Mouse (Mus musculus): ENCODE results near the gene Pmm2.

Pmm2 gene

GRCm38 (mm10) chr16:8637217-8638051, at the start of gene Pmm2, which contains the start of gene Tmem186:
Pmm2 (plus strand) TSS chr16:8637674.
Tmem186 (minus strand) TSS chr16:8637712.
- in situ Hi-C loops (cut with MboI, MseI), result no loop called here

GRCm38 (mm10) chr16:8595411-8595810, 42.1 kb upstream of the Pmm2 start:
- in situ Hi-C loops (cut with MboI, MseI), result no loop called here

- in situ Hi-C loops (cut with MboI, MseI), result no loop called here
Measured at GRCm38 (mm10) chr16:8596336-8596735, 41.1 kb upstream of the Pmm2 start.

DNA sequence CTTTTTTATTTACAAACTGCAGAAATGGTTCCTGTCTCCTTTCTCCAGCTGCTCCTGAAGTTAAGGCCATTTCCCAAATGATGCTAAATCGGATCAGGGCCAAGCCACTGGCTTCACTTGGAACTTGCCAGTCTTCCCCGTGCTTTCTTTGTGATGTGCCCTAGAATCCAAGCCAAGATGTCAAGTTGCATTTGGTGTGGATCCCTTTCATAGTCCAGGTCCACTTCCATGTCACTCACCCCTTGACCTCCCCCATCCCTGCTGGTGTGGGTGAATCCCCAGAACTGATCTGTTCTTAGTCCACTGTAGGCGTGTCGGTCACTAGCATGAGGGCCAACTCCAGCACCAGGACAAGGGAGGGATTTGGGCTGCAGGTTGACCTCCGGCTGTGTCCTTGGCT, 40.0 kb upstream of the Pmm2 start:
- in situ Hi-C loops (cut with MboI, MseI), result no loop called here

GRCm38 (mm10) chr16:8603789-8604188, 33.7 kb upstream of the Pmm2 start:
- in situ Hi-C loops (cut with MboI, MseI), result no loop called here

DNA sequence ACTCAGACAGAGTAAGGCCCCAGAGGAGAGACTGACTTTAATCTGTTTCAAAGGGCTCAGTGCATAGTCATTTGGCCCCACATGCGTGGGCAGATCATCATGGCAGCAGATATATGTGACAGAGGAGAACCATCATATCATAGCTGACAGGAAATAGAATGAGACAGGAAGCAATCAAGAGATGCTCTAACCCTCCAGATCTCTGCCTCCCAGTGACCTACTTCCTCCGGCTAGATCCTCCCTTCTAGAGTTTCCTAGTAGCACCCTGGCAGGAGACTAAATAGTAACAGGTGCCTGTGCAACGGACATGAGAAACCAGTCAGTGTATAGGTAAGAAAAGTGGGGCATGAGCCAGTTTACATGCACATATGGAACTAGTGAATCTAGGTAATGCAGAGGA, 27.1 kb upstream of the Pmm2 start:
- in situ Hi-C loops (cut with MboI, MseI), result no loop called here

- in situ Hi-C loops (cut with MboI, MseI), result no loop called here
Measured at GRCm38 (mm10) chr16:8612214-8613005, 25.1 kb upstream of the Pmm2 start.

GRCm38 (mm10) chr16:8613039-8613438, 24.4 kb upstream of the Pmm2 start:
- in situ Hi-C loops (cut with MboI, MseI), result no loop called here

DNA sequence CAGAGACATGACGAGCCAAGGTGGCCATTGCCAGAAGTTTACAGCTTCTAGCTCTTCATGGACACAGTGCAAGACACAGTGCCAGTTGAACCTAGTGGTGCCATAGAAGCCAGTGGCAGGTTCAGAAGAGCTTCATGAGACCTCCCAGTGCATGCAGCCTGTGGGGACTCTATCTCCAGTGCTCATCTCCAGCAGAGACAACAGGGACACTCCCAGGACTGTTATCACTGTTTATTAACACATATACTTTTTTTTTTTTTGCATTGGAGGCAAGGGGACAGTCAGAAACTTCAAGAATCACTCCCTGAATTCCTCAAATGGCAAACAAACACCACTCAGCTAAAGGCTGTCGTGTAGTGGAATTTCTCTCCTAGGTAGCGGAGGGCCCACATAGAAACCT, 24.0 kb upstream of the Pmm2 start:
- in situ Hi-C loops (cut with MboI, MseI), result no loop called here

GRCm38 (mm10) chr16:8619659-8620314, 17.7 kb upstream of the Pmm2 start:
- in situ Hi-C loops (cut with MboI, MseI), result no loop called here

DNA sequence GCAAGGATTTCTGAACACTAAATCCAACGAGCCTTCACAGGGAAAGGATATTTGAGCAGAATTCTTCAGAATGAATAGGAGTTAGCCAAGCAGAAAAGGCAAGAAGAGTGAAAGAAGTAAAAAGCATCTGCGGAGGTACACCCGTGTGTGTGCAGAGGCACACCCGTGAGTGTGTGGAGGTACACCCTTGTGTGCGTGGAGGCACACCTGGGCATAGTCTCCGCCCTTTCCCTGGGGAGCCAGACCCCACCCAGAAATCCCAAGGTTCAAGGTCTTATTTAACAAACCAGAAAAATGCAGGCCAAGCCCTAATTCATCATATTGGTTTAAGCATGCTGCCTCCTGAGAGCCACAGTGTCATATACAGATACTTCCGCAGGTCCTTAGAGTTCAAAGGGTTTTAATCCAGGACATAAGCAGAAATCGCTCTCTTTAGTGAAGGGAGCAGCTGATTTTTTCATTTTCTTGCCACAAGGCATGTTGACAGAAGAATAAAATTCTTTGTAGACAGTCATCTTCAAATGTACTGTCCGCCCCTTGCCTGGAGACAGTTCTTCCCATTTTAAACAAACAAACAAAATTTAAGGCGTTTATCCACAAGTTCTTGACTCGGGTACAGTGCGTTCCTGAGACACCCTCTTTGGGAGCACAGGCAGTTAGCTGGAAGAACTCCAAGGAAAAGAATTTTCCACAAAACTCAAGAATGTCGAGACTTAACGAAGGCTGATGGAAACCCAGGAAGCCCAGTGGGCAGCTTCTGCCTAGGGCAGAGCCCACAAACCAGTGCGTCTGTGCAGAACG, 17.0 kb upstream of the Pmm2 start:
- in situ Hi-C loops (cut with MboI, MseI), result no loop called here

DNA sequence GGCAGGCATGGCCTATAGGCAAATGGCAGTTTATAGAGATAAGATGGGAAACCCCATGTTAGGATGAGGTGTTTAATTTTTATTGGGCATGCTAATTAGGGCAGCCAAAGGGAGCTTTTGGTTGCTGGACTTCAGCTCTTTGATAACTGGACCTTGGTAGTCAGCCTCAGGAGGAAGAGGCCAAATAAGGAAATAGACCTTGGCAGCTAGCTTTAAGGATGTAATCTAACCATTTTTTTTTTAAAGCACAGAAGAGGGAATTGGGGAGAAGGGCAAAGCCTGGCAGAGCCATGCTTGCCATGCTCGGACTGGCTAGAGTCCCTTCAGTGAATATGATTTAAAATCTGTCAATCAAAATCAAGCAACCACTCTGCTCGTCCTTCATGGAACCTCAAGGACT, 7.1 kb upstream of the Pmm2 start:
- in situ Hi-C loops (cut with MboI, MseI), result no loop called here

DNA sequence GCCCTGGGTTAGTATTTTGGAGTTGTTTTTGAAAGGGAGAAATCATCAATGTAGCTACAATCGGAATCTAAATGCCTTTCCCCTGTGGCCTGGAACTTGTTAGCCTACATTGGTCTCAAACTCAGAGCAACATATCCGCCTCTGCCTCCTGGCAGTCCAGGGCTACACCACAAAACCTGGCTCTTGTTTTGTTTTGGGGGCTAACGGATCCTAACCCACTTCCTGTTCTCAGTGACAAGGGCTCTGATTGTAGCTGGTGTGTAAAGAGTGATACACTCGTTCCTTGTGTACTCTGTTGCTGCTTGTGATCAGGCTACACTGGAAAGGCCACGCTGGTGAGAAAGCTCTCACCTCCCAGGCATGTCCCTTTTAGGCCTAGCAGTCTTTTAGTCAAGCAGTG, 6.0 kb upstream of the Pmm2 start:
- in situ Hi-C loops (cut with MboI, MseI), result no loop called here

GRCm38 (mm10) chr16:8636867-8637216, 632 bp upstream of the Pmm2 start:
- in situ Hi-C loops (cut with MboI, MseI), result no loop called here

GRCm38 (mm10) chr16:8638131-8638530, 657 bp downstream of the Pmm2 start:
- in situ Hi-C loops (cut with MboI, MseI), result no loop called here

DNA sequence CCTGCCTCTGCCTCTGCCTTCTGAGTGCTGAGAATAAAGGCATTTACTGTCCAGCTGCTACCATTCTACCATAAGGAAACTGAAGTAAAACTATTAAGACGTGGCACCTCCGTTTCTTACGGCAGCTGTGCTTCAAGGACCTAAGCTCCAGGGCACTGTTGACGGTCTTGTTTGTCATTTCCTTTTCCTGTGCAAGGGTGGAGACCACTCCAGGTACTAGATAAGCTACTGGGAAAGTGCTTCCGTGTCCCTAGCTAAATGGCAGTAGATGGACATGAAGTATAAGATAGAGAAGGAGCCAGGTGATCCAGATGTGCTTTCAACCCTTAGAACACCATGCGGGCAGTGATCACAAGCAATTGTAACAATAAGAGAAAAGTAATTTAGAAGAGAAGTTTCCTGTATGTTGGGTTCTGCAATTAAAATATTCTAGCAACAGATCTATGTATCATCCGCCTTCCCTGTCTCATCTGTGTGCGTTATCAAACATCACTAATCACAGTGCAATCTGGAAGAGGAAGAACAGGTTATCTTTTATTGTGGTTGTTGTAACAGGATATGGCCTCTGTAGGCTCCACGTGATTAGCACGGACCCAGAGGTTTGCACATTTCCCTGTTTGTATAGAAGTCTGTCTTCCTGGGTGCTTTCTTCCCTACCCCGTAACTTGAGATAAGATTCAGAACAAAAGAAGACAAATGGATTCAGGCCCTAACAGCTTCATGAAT, 2.2 kb downstream of the Pmm2 start:
- in situ Hi-C loops (cut with MboI, MseI), result no loop called here

- in situ Hi-C loops (cut with MboI, MseI), result no loop called here
Measured at GRCm38 (mm10) chr16:8643855-8644254, 6.4 kb downstream of the Pmm2 start.

GRCm38 (mm10) chr16:8645546-8645945, 8.1 kb downstream of the Pmm2 start:
- in situ Hi-C loops (cut with MboI, MseI), result no loop called here

- in situ Hi-C loops (cut with MboI, MseI), result no loop called here
Measured at GRCm38 (mm10) chr16:8650007-8650406, 12.5 kb downstream of the Pmm2 start.

- in situ Hi-C loops (cut with MboI, MseI), result no loop called here
Measured at GRCm38 (mm10) chr16:8655108-8655507, 17.6 kb downstream of the Pmm2 start.

- in situ Hi-C loops (cut with MboI, MseI), result no loop called here
Measured at GRCm38 (mm10) chr16:8655599-8655998, 18.1 kb downstream of the Pmm2 start.
